8 mouse cellular contexts compared by ENCODE assay signal in the genomic region with DNA sequence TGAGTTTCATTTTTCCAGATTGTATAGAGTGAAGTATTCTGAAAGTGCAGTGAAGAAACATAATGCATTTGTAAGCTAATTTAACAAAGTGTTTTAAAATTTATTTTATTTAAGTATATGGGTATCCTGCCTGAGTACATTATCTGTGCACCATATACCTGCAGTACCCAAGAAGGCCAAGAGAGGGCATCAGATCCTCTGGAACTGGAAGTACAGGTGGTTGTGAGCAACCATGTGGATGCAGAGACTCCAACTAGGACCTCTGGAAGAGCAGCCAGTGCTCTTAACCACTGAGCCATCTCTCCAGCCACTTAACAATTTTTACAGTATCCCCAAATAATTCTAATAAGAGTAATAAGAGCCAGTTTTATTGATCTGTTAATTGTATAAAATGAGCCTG.
DNase-seq lines count a peak whose midpoint lies in the region; ATAC-seq lines count a peak whose summit lies in the region.

No protein-coding gene starts in this region.

- H3K27me3 ChIP-seq in hindbrain, embryonic 11.5 days (ENCODE audit: control insufficient read depth, insufficient read depth, low read length): no peaks in the 10 kb centered on the region

- no peak overlapping the region for H3K4me3 ChIP-seq in hindbrain, embryonic 11.5 days (ENCODE audit: low read depth, low read length)

- intact Hi-C loops in heart, postnatal 14 days (cut with DNase I): no loop called here

- ATAC-seq in erythroid progenitor cell, adult 5-6 weeks (replicated peaks; ENCODE audit: low FRiP score, poor library complexity, severe bottlenecking): 0 out of 2 replicates have a peak, but pooled peaks have one; percentile 55
- no peak for ATAC-seq in hindbrain, embryonic 11.5 days (ENCODE audit: low FRiP score)

- no peak overlapping the region for H3K9ac ChIP-seq in hindbrain, embryonic 11.5 days (ENCODE audit: low read depth, low read length)

- no peaks in the 10 kb centered on the region for H3K9me3 ChIP-seq in hindbrain, embryonic 11.5 days (ENCODE audit: control insufficient read depth, low read length)

- H3K27ac ChIP-seq in hindbrain, embryonic 11.5 days (ENCODE audit: low read depth, low read length): no peak overlapping the region

- H3K4me1 ChIP-seq in hindbrain, embryonic 11.5 days (replicated peaks; ENCODE audit: control insufficient read depth, insufficient read depth, low read length): no peaks in the 10 kb centered on the region; the same call in 1 of the 2 replicates

- no peaks in the 10 kb centered on the region for H3K36me3 ChIP-seq in hindbrain, embryonic 11.5 days (ENCODE audit: control insufficient read depth, insufficient read depth, low read length)

- peak; percentile 22 to 23 for DNase-seq in heart, postnatal 14 days
- no peak for DNase-seq in heart, adult 9 months (ENCODE audit: low spot score in 2 of 2)
- peak; percentile 55 for DNase-seq in ES-CJ7 (ENCODE audit: low read depth, low spot score)
- DNase-seq in natural killer cell, adult 2 months (ENCODE audit: low spot score in 2 of 2): peak; percentile 10 to 25
- no peak for DNase-seq in hindbrain, embryonic 11.5 days (ENCODE audit: low spot score)
- no peak for DNase-seq in layer of hippocampus, adult 9-11 months
- no peak for DNase-seq in layer of hippocampus, adult 18-20 months (ENCODE audit: low spot score in 2 of 2)

- no peak overlapping the region for H3K4me2 ChIP-seq in hindbrain, embryonic 11.5 days (replicated peaks; ENCODE audit: low read depth, low read length)

Comparison
In these comparisons a context has a peak if more than half of its experiments do, and no peak if none do; other contexts are left out.
1. DNase-seq: peak in heart, postnatal 14 days (2 of 2), ES-CJ7 (single experiment) and natural killer cell, adult 2 months (2 of 2); none in heart, adult 9 months (0 of 2), hindbrain, embryonic 11.5 days (single experiment), layer of hippocampus, adult 9-11 months (single experiment) and layer of hippocampus, adult 18-20 months (0 of 2).